Comparison of ENCODE assay signal across 26 mouse cellular contexts in the genomic region with DNA sequence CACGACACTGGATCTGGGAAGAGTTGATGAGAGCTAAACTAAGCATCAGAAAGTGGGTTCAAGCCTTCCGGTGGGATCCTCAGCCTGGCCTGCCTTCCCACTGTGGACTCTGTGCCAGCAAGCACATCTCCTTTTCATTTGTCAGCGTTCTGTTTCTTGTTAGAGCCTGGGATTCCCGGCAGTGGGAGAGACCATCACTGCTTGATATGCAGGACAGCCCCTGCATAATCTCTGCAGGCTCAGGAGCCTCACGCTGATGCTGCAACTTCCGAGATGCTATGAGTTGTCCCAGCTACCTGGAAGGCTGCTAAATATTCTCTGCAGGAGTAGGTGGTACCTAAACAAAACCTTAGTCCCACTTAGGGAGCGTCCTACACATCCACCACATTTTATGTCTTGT.
DNase-seq lines count a peak whose midpoint lies in the region; ATAC-seq lines count a peak whose summit lies in the region.
"Had no signal": no experiment of that assay in that cellular context is flagged by ENCODE, and none has a peak within 500 bp of the region (broad histone marks: within the 10 kb centered on the region; RNA-seq: fewer than 3 reads in every experiment).

No protein-coding gene starts in this region.

- H3K4me3 ChIP-seq in midbrain, embryonic 11.5 days (ENCODE audit: low read depth, low read length) = no peak overlapping the region
- H3K4me3 ChIP-seq in midbrain, embryonic 16.5 days (ENCODE audit: low read depth, low read length) = no peak overlapping the region
- H3K4me3 ChIP-seq in embryonic facial prominence, embryonic 14.5 days (ENCODE audit: low read depth, low read length) = no peak overlapping the region
- H3K4me3 ChIP-seq: forebrain, embryonic 12.5 days; liver, embryonic 13.5 days; midbrain, embryonic 10.5 days; neural tube, embryonic 13.5 days had no signal

- H3K27ac ChIP-seq in midbrain, embryonic 11.5 days (ENCODE audit: low read depth, low read length) = no peak overlapping the region
- H3K27ac ChIP-seq in midbrain, embryonic 16.5 days (ENCODE audit: low read length) = no peak overlapping the region
- no peak overlapping the region for H3K27ac ChIP-seq in embryonic facial prominence, embryonic 14.5 days (replicated peaks; ENCODE audit: low read depth, low read length)
- H3K27ac ChIP-seq: forebrain, embryonic 12.5 days; liver, embryonic 13.5 days; macrophage; midbrain, embryonic 10.5 days; neural tube, embryonic 13.5 days had no signal

- H3K27me3 ChIP-seq in midbrain, embryonic 11.5 days (ENCODE audit: control insufficient read depth, insufficient read depth, low read length) = no peaks in the 10 kb centered on the region
- H3K27me3 ChIP-seq in midbrain, embryonic 16.5 days (ENCODE audit: control insufficient read depth, insufficient read depth, low read depth, low read length) = no peaks in the 10 kb centered on the region
- H3K27me3 ChIP-seq in embryonic facial prominence, embryonic 14.5 days (replicated peaks; ENCODE audit: control insufficient read depth, insufficient read depth, low read length) = no peaks in the 10 kb centered on the region
- H3K27me3 ChIP-seq: forebrain, embryonic 12.5 days; liver, embryonic 13.5 days; neural tube, embryonic 13.5 days had no signal

- DNase-seq in frontal cortex, postnatal 14 days (ENCODE audit: low spot score in 2 of 2) = no peak
- peak; percentile 87 for DNase-seq in midbrain, embryonic 11.5 days (ENCODE audit: low spot score, missing footprints)
- peak; percentile 51 for DNase-seq in brain, adult 2 months (ENCODE audit: low read depth, low spot score)
- peak; percentile 83 for DNase-seq in embryonic facial prominence, embryonic 14.5 days (ENCODE audit: low spot score)
- no peak for DNase-seq in ovary, postnatal 10 days (ENCODE audit: low spot score)
- DNase-seq in spleen, postnatal 10 days (ENCODE audit: low spot score in 2 of 2) = no peak
- DNase-seq: adrenal gland, postnatal 10 days; B cell, adult 2 months; cerebellum, adult 11 months; cerebellum, postnatal 25 days; gastrocnemius, postnatal 25 days; kidney, adult 2 months; kidney, postnatal 10 days; layer of hippocampus, postnatal 36 days; liver, embryonic 13.5 days; thymus, adult 18-20 months; thymus, postnatal 4 days had no signal

- H3K9me3 ChIP-seq in midbrain, embryonic 11.5 days (ENCODE audit: control insufficient read depth, low read length) = no peaks in the 10 kb centered on the region
- no peaks in the 10 kb centered on the region for H3K9me3 ChIP-seq in midbrain, embryonic 16.5 days (replicated peaks; ENCODE audit: control insufficient read depth, low read length, poor library complexity, severe bottlenecking)
- H3K9me3 ChIP-seq in embryonic facial prominence, embryonic 14.5 days (ENCODE audit: control insufficient read depth, low read length) = no peaks in the 10 kb centered on the region
- H3K9me3 ChIP-seq: forebrain, embryonic 12.5 days; liver, embryonic 13.5 days; midbrain, embryonic 10.5 days; neural tube, embryonic 13.5 days had no signal

- no peak overlapping the region for H3K9ac ChIP-seq in midbrain, embryonic 11.5 days (ENCODE audit: low read length)
- H3K9ac ChIP-seq in midbrain, embryonic 16.5 days (ENCODE audit: low read depth, low read length) = no peak overlapping the region
- H3K9ac ChIP-seq in embryonic facial prominence, embryonic 14.5 days (ENCODE audit: low read depth, low read length) = no peak overlapping the region
- H3K9ac ChIP-seq: forebrain, embryonic 12.5 days; liver, embryonic 13.5 days; lung, embryonic 14.5 days; neural tube, embryonic 13.5 days had no signal

- H3K4me2 ChIP-seq in midbrain, embryonic 11.5 days = no peak overlapping the region
- no peak overlapping the region for H3K4me2 ChIP-seq in midbrain, embryonic 16.5 days (ENCODE audit: low read length)
- no peak overlapping the region for H3K4me2 ChIP-seq in embryonic facial prominence, embryonic 14.5 days (ENCODE audit: low read depth, low read length)
- H3K4me2 ChIP-seq: forebrain, embryonic 12.5 days; liver, embryonic 13.5 days; lung, embryonic 14.5 days; neural tube, embryonic 13.5 days had no signal

- WGBS in midbrain, embryonic 11.5 days = 24% methylated on average over 7 of the region's 7 CpGs
- WGBS in midbrain, embryonic 16.5 days = 14% methylated on average over 7 of the region's 7 CpGs
- 18% methylated on average over 7 of the region's 7 CpGs for WGBS in embryonic facial prominence, embryonic 14.5 days

- no peaks in the 10 kb centered on the region for H3K4me1 ChIP-seq in midbrain, embryonic 11.5 days (ENCODE audit: control insufficient read depth, insufficient read depth, low read length)
- no peaks in the 10 kb centered on the region for H3K4me1 ChIP-seq in midbrain, embryonic 16.5 days (ENCODE audit: control insufficient read depth, insufficient read depth, low read length)
- peaks cover 7% of the 10 kb centered on the region; the same call in 1 of the 2 replicates for H3K4me1 ChIP-seq in embryonic facial prominence, embryonic 14.5 days (ENCODE audit: control insufficient read depth, insufficient read depth, low read length)
- H3K4me1 ChIP-seq: forebrain, embryonic 12.5 days; liver, embryonic 13.5 days; neural tube, embryonic 13.5 days had no signal

- peak; percentile 79 for ATAC-seq in frontal cortex, adult (ENCODE audit: low TSS enrichment)
- no peak for ATAC-seq in midbrain, embryonic 11.5 days (ENCODE audit: low FRiP score)
- no peak for ATAC-seq in midbrain, embryonic 16.5 days
- ATAC-seq in embryonic facial prominence, embryonic 14.5 days (ENCODE audit: low read depth) = peak; percentile 67; the same call in 1 of the 2 replicates
- ATAC-seq: activated CD4-positive, CD25-positive, alpha-beta regulatory T cell, adult 4 months; inflammation-experienced regulatory T-cells, adult 6 months had no signal

- no peaks in the 10 kb centered on the region for H3K36me3 ChIP-seq in midbrain, embryonic 11.5 days (ENCODE audit: control insufficient read depth, insufficient read depth, low read length)
- H3K36me3 ChIP-seq in midbrain, embryonic 16.5 days (ENCODE audit: control insufficient read depth, insufficient read depth, low read length) = no peaks in the 10 kb centered on the region
- H3K36me3 ChIP-seq in embryonic facial prominence, embryonic 14.5 days (ENCODE audit: control insufficient read depth, insufficient read depth, low read length) = no peaks in the 10 kb centered on the region
- H3K36me3 ChIP-seq: forebrain, embryonic 12.5 days; liver, embryonic 13.5 days; midbrain, embryonic 10.5 days; neural tube, embryonic 13.5 days had no signal

Comparison
In these comparisons a context has a peak if more than half of its experiments do, and no peak if none do; other contexts are left out.
1. ATAC-seq: peak in frontal cortex, adult (single experiment) and embryonic facial prominence, embryonic 14.5 days (single experiment); none in midbrain, embryonic 11.5 days (single experiment) and midbrain, embryonic 16.5 days (single experiment).
2. DNase-seq: peak in midbrain, embryonic 11.5 days (single experiment), brain, adult 2 months (single experiment) and embryonic facial prominence, embryonic 14.5 days (single experiment); none in frontal cortex, postnatal 14 days (0 of 2), ovary, postnatal 10 days (single experiment) and spleen, postnatal 10 days (0 of 2).